Comparison of ENCODE assay signal across 8 mouse cellular contexts in genomic region chr16:96620402-96620801, GRCm38 (mm10).
DNase-seq lines count a peak whose midpoint lies in the region; ATAC-seq lines count a peak whose summit lies in the region.

No protein-coding gene starts in this region.

- H3K27ac ChIP-seq in forebrain, embryonic 15.5 days (replicated peaks) = peak overlapping the region; percentile 63
- H3K27ac ChIP-seq in forebrain, embryonic 10.5 days = no peak overlapping the region
- no peak overlapping the region for H3K27ac ChIP-seq in intestine, embryonic 15.5 days
- H3K27ac ChIP-seq in intestine, embryonic 16.5 days (ENCODE audit: low read length) = no peak overlapping the region

- WGBS in forebrain, embryonic 15.5 days = 37% methylated on average over 5 of the region's 5 CpGs
- WGBS in forebrain, embryonic 10.5 days = 92% methylated on average over 5 of the region's 5 CpGs
- WGBS in intestine, embryonic 15.5 days = 78% methylated on average over 5 of the region's 5 CpGs
- 68% methylated on average over 5 of the region's 5 CpGs for WGBS in intestine, embryonic 16.5 days

- no peak for DNase-seq in forebrain, embryonic 10.5 days (ENCODE audit: extremely low spot score, low spot score)
- DNase-seq in gastrocnemius, postnatal 25 days = peak; percentile 76
- DNase-seq in left cerebral cortex, postnatal 10 days (ENCODE audit: extremely low spot score in 1 of 2, low spot score in 2 of 2) = peak; percentile 50 to 51
- DNase-seq in spleen, postnatal 14 days (ENCODE audit: low spot score in 2 of 2) = no peak

- H3K27me3 ChIP-seq in forebrain, embryonic 15.5 days = no peaks in the 10 kb centered on the region
- H3K27me3 ChIP-seq in forebrain, embryonic 10.5 days (ENCODE audit: poor library complexity, severe bottlenecking) = no peaks in the 10 kb centered on the region
- no peaks in the 10 kb centered on the region for H3K27me3 ChIP-seq in intestine, embryonic 15.5 days (replicated peaks)
- no peaks in the 10 kb centered on the region for H3K27me3 ChIP-seq in intestine, embryonic 16.5 days (replicated peaks; ENCODE audit: control insufficient read depth, insufficient read depth, low read length)

- no peak overlapping the region for H3K4me2 ChIP-seq in forebrain, embryonic 15.5 days (replicated peaks)
- H3K4me2 ChIP-seq in intestine, embryonic 15.5 days (replicated peaks) = no peak overlapping the region
- no peak overlapping the region for H3K4me2 ChIP-seq in intestine, embryonic 16.5 days (ENCODE audit: low read depth, low read length)

- no peak overlapping the region for H3K9ac ChIP-seq in forebrain, embryonic 15.5 days (replicated peaks)
- no peak overlapping the region for H3K9ac ChIP-seq in intestine, embryonic 15.5 days
- H3K9ac ChIP-seq in intestine, embryonic 16.5 days (ENCODE audit: low read depth, low read length) = no peak overlapping the region

- H3K9me3 ChIP-seq in forebrain, embryonic 15.5 days = no peaks in the 10 kb centered on the region
- no peaks in the 10 kb centered on the region for H3K9me3 ChIP-seq in forebrain, embryonic 10.5 days
- H3K9me3 ChIP-seq in intestine, embryonic 15.5 days = no peaks in the 10 kb centered on the region
- no peaks in the 10 kb centered on the region for H3K9me3 ChIP-seq in intestine, embryonic 16.5 days (ENCODE audit: control insufficient read depth, low read length)

- H3K36me3 ChIP-seq in forebrain, embryonic 15.5 days = peaks cover 4% of the 10 kb centered on the region; the same call in 1 of the 2 replicates
- H3K36me3 ChIP-seq in forebrain, embryonic 10.5 days (replicated peaks) = no peaks in the 10 kb centered on the region
- no peaks in the 10 kb centered on the region for H3K36me3 ChIP-seq in intestine, embryonic 15.5 days
- H3K36me3 ChIP-seq in intestine, embryonic 16.5 days (ENCODE audit: control insufficient read depth, insufficient read depth, low read length) = no peaks in the 10 kb centered on the region

- H3K4me1 ChIP-seq in forebrain, embryonic 15.5 days = peaks cover 43% of the 10 kb centered on the region
- peaks cover 7% of the 10 kb centered on the region; the same call in 1 of the 2 replicates for H3K4me1 ChIP-seq in forebrain, embryonic 10.5 days
- no peaks in the 10 kb centered on the region for H3K4me1 ChIP-seq in intestine, embryonic 15.5 days (replicated peaks)
- H3K4me1 ChIP-seq in intestine, embryonic 16.5 days (ENCODE audit: control insufficient read depth, insufficient read depth, low read length) = peaks cover 7% of the 10 kb centered on the region; the same call in 1 of the 2 replicates

- no peak overlapping the region for H3K4me3 ChIP-seq in forebrain, embryonic 15.5 days
- H3K4me3 ChIP-seq in forebrain, embryonic 10.5 days = no peak overlapping the region
- H3K4me3 ChIP-seq in intestine, embryonic 15.5 days (replicated peaks) = no peak overlapping the region
- H3K4me3 ChIP-seq in intestine, embryonic 16.5 days (ENCODE audit: low read length) = no peak overlapping the region

- intact Hi-C loops in left cerebral cortex, postnatal 10 days (cut with DNase I) = no loop called here

- ATAC-seq in forebrain, embryonic 15.5 days (replicated peaks) = peak; percentile 81
- peak; percentile 81 for ATAC-seq in cerebellum, adult (ENCODE audit: insufficient number of reproducible peaks, low FRiP score, low TSS enrichment)
- ATAC-seq in intestine, embryonic 15.5 days = no peak
- ATAC-seq in intestine, embryonic 16.5 days = no peak

Comparison
In these comparisons a context has a peak if more than half of its experiments do, and no peak if none do; other contexts are left out.
1. ATAC-seq: peak in forebrain, embryonic 15.5 days (single experiment) and cerebellum, adult (single experiment); none in intestine, embryonic 15.5 days (single experiment) and intestine, embryonic 16.5 days (single experiment).
2. DNase-seq: peak in gastrocnemius, postnatal 25 days (single experiment) and left cerebral cortex, postnatal 10 days (2 of 2); none in forebrain, embryonic 10.5 days (single experiment) and spleen, postnatal 14 days (0 of 2).